Mouse (Mus musculus) hindbrain, embryonic 16.5 days (tissue): ENCODE data around the gene Tcp10c. TPM values are rescaled to one million over a fixed set of nuclear protein-coding genes. Genes with fewer than 3 reads are reported as not detected.

Experiments
- polyA plus RNA-seq: library from polyadenylated mRNA; unstranded; fragments of >200 nt; fragmentation: Nextera tagmentation; extraction: Ambion mirVana; gene quantifications from 2 replicates; pipeline ENCODE4 v1.2.1, GENCODE M21; 2015

Gene Tcp10c
- polyA plus RNA-seq, 1 experiment from 2014 or later, result not detected

Other genes starting within 250 kb of the Tcp10c start
- gene Unc93a, start 222.8 kb upstream of the Tcp10c start, polyA plus RNA-seq, result not detected in 2 replicates
- gene Smok2a, start 133.4 kb upstream of the Tcp10c start, polyA plus RNA-seq, result not detected in 2 replicates
- gene Smok2b, start 124.3 kb upstream of the Tcp10c start, polyA plus RNA-seq, result not detected in 2 replicates